Mouse (Mus musculus) C2C12 (cell line): ENCODE results near the gene Kcnq5.

Experiments
- CEBPB ChIP-seq: IDR thresholded peaks from one replicate; pipeline ENCODE4 v1.6.1; 2011; ENCODE audit warnings: low read depth, mild to moderate bottlenecking, control low read depth, moderate library complexity
- CTCF ChIP-seq: IDR thresholded peaks from one replicate; pipeline ENCODE4 v1.5.1; 2011; ENCODE audit not compliant: control insufficient read depth, insufficient read depth, insufficient read length
- USF1 ChIP-seq: IDR thresholded peaks from one replicate; pipeline ENCODE4 v1.6.1; 2011; ENCODE audit warnings: low read depth, mild to moderate bottlenecking, control low read depth, moderate library complexity

DNA sequence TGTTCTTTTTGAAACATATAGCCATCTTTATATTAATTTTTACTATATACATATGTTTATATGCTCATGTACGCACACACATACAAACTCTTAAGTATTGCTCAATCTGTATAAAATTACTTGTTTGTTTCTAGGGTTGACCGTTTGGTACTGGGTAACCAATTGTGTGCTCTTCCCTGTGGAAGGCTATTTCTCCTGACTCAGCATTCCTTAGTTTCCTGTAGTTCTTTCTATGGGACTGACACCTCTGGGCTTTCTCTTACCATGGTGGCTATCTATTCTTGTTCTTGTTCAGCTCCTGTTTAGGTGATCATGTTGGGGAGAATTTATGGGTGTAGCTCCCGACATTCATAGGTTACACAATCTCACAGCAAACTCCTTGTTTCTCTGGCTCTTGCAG lies 473.1 kb downstream of the Kcnq5 start:
- no peak for TF ChIP-seq CEBPB
- TF ChIP-seq CTCF = no peak
- no peak for TF ChIP-seq USF1
